Mouse (Mus musculus): ENCODE results near the gene Fkbpl. TPM values are rescaled to one million over a fixed set of nuclear protein-coding genes. Genes with fewer than 3 reads are reported as not detected.

Fkbpl gene
- polyA plus RNA-seq, 1 experiment = 1.4 TPM

- peaks cover 19% of the 10 kb centered on the region for H3K36me3 ChIP-seq (ENCODE audit: control insufficient read depth, insufficient read depth, low read length)
- WGBS = 81% methylated on average over 11 of the region's 11 CpGs
- DNase-seq (ENCODE audit: low read depth in 1 of 2, low spot score in 2 of 2) = no peak
- no peak overlapping the region for H3K27ac ChIP-seq (ENCODE audit: insufficient read depth, low read length)
- H3K27me3 ChIP-seq (ENCODE audit: control insufficient read depth, insufficient read depth, low read length) = no peaks in the 10 kb centered on the region
- no peak overlapping the region for H3K4me3 ChIP-seq (ENCODE audit: extremely low read depth, insufficient read depth, insufficient read length)
- TF ChIP-seq POLR2A (IDR thresholded peaks at IDR 0.05; ENCODE audit: low read depth, low read length) = no peak
- TF ChIP-seq CTCF (IDR thresholded peaks at IDR 0.05; ENCODE audit: extremely low read depth, insufficient read depth, insufficient read length, insufficient replicate concordance) = no peak
- H3K4me1 ChIP-seq (ENCODE audit: control insufficient read depth, insufficient read depth, insufficient read length) = peaks cover 8% of the 10 kb centered on the region; the same call in 1 of the 2 replicates
Observed at GRCm38 (mm10) chr17:34613054-34613645, 31.4 kb upstream of the Fkbpl start.

GRCm38 (mm10) chr17:34613830-34614229, 30.7 kb upstream of the Fkbpl start:
- Histone ChIP-seq H3K4me3 (ENCODE audit: extremely low read depth, insufficient read depth, insufficient read length) (no peak overlapping the region), H3K27ac (ENCODE audit: insufficient read depth, low read length) (no peak overlapping the region), H3K36me3 (ENCODE audit: control insufficient read depth, insufficient read depth, low read length) (peaks cover 19% of the 10 kb centered on the region), H3K4me1 (ENCODE audit: control insufficient read depth, insufficient read depth, insufficient read length) (peaks cover under 1% of the 10 kb centered on the region; the same call in 1 of the 2 replicates), H3K27me3 (ENCODE audit: control insufficient read depth, insufficient read depth, low read length) (no peaks in the 10 kb centered on the region)
- 91% methylated on average over 10 of the region's 10 CpGs for WGBS
- TF ChIP-seq CTCF (IDR thresholded peaks at IDR 0.05; ENCODE audit: extremely low read depth, insufficient read depth, insufficient read length, insufficient replicate concordance) (no peak), POLR2A (IDR thresholded peaks at IDR 0.05; ENCODE audit: low read depth, low read length) (no peak)
- DNase-seq (ENCODE audit: low read depth in 1 of 2, low spot score in 2 of 2) = no peak

- H3K36me3 ChIP-seq (ENCODE audit: control insufficient read depth, insufficient read depth, low read length) = peaks cover 16% of the 10 kb centered on the region
- H3K4me1 ChIP-seq (ENCODE audit: control insufficient read depth, insufficient read depth, insufficient read length) = no peaks in the 10 kb centered on the region
- WGBS = 82% methylated on average over 6 of the region's 6 CpGs
- no peaks in the 10 kb centered on the region for H3K27me3 ChIP-seq (ENCODE audit: control insufficient read depth, insufficient read depth, low read length)
- DNase-seq (ENCODE audit: low read depth in 1 of 2, low spot score in 2 of 2) = no peak
- H3K27ac ChIP-seq (ENCODE audit: insufficient read depth, low read length) = no peak within 1 kb of the TSS
- H3K4me3 ChIP-seq (ENCODE audit: extremely low read depth, insufficient read depth, insufficient read length) = no peak within 1 kb of the TSS
- no peak for TF ChIP-seq POLR2A (IDR thresholded peaks at IDR 0.05; ENCODE audit: low read depth, low read length)
- TF ChIP-seq CTCF (IDR thresholded peaks at IDR 0.05; ENCODE audit: extremely low read depth, insufficient read depth, insufficient read length, insufficient replicate concordance) = no peak
Observed at GRCm38 (mm10) chr17:34615871-34616270, 28.7 kb upstream of the Fkbpl start, which contains the start of gene Egfl8. TSS of gene Egfl8 (minus strand) at chr17:34615971.

- TF ChIP-seq CTCF (IDR thresholded peaks at IDR 0.05; ENCODE audit: extremely low read depth, insufficient read depth, insufficient read length, insufficient replicate concordance) = peak; percentile 69; the same call in 1 of the 2 replicates
- TF ChIP-seq POLR2A (IDR thresholded peaks at IDR 0.05; ENCODE audit: low read depth, low read length) = no peak
- no peak overlapping the region for H3K27ac ChIP-seq (ENCODE audit: insufficient read depth, low read length)
- H3K36me3 ChIP-seq (ENCODE audit: control insufficient read depth, insufficient read depth, low read length) = peaks cover 5% of the 10 kb centered on the region; the same call in 1 of the 2 replicates
- WGBS = 9% methylated on average over 6 of the region's 6 CpGs
- no peaks in the 10 kb centered on the region for H3K27me3 ChIP-seq (ENCODE audit: control insufficient read depth, insufficient read depth, low read length)
- H3K4me1 ChIP-seq (ENCODE audit: control insufficient read depth, insufficient read depth, insufficient read length) = no peaks in the 10 kb centered on the region
- DNase-seq (ENCODE audit: low read depth in 1 of 2, low spot score in 2 of 2) = peak; percentile 61 to 81
- H3K4me3 ChIP-seq (ENCODE audit: extremely low read depth, insufficient read depth, insufficient read length) = no peak overlapping the region
Observed at GRCm38 (mm10) chr17:34618999-34619398, 25.6 kb upstream of the Fkbpl start.

GRCm38 (mm10) chr17:34621006-34621405, 23.6 kb upstream of the Fkbpl start:
- 98% methylated on average over 8 of the region's 8 CpGs for WGBS
- no peak overlapping the region for H3K4me3 ChIP-seq (ENCODE audit: extremely low read depth, insufficient read depth, insufficient read length)
- H3K27me3 ChIP-seq (ENCODE audit: control insufficient read depth, insufficient read depth, low read length) = no peaks in the 10 kb centered on the region
- H3K27ac ChIP-seq (ENCODE audit: insufficient read depth, low read length) = no peak overlapping the region
- H3K36me3 ChIP-seq (ENCODE audit: control insufficient read depth, insufficient read depth, low read length) = peaks cover 3% of the 10 kb centered on the region; the same call in 1 of the 2 replicates
- no peaks in the 10 kb centered on the region for H3K4me1 ChIP-seq (ENCODE audit: control insufficient read depth, insufficient read depth, insufficient read length)
- no peak for DNase-seq (ENCODE audit: low read depth in 1 of 2, low spot score in 2 of 2)
- TF ChIP-seq POLR2A (IDR thresholded peaks at IDR 0.05; ENCODE audit: low read depth, low read length) = no peak
- no peak for TF ChIP-seq CTCF (IDR thresholded peaks at IDR 0.05; ENCODE audit: extremely low read depth, insufficient read depth, insufficient read length, insufficient replicate concordance)

GRCm38 (mm10) chr17:34623161-34623560, 21.4 kb upstream of the Fkbpl start:
- Histone ChIP-seq H3K27me3 (ENCODE audit: control insufficient read depth, insufficient read depth, low read length) (no peaks in the 10 kb centered on the region), H3K36me3 (ENCODE audit: control insufficient read depth, insufficient read depth, low read length) (peaks cover 3% of the 10 kb centered on the region; the same call in 1 of the 2 replicates), H3K4me3 (ENCODE audit: extremely low read depth, insufficient read depth, insufficient read length) (no peak overlapping the region), H3K27ac (ENCODE audit: insufficient read depth, low read length) (no peak overlapping the region), H3K4me1 (ENCODE audit: control insufficient read depth, insufficient read depth, insufficient read length) (peaks cover 4% of the 10 kb centered on the region; the same call in 1 of the 2 replicates)
- WGBS = 89% methylated on average over 9 of the region's 9 CpGs
- no peak for TF ChIP-seq CTCF (IDR thresholded peaks at IDR 0.05; ENCODE audit: extremely low read depth, insufficient read depth, insufficient read length, insufficient replicate concordance)
- no peak for TF ChIP-seq POLR2A (IDR thresholded peaks at IDR 0.05; ENCODE audit: low read depth, low read length)
- no peak for DNase-seq (ENCODE audit: low read depth in 1 of 2, low spot score in 2 of 2)

- DNase-seq (ENCODE audit: low read depth in 1 of 2, low spot score in 2 of 2) = no peak
- Histone ChIP-seq H3K4me1 (ENCODE audit: control insufficient read depth, insufficient read depth, insufficient read length) (peaks cover 4% of the 10 kb centered on the region; the same call in 1 of the 2 replicates), H3K4me3 (ENCODE audit: extremely low read depth, insufficient read depth, insufficient read length) (no peak overlapping the region), H3K27me3 (ENCODE audit: control insufficient read depth, insufficient read depth, low read length) (no peaks in the 10 kb centered on the region), H3K27ac (ENCODE audit: insufficient read depth, low read length) (no peak overlapping the region), H3K36me3 (ENCODE audit: control insufficient read depth, insufficient read depth, low read length) (peaks cover 3% of the 10 kb centered on the region; the same call in 1 of the 2 replicates)
- no peak for TF ChIP-seq POLR2A (IDR thresholded peaks at IDR 0.05; ENCODE audit: low read depth, low read length)
- TF ChIP-seq CTCF (IDR thresholded peaks at IDR 0.05; ENCODE audit: extremely low read depth, insufficient read depth, insufficient read length, insufficient replicate concordance) = no peak
- 92% methylated on average over 3 of the region's 3 CpGs for WGBS
Observed at GRCm38 (mm10) chr17:34624981-34625380, 19.6 kb upstream of the Fkbpl start.

All from spleen, adult 2 months (tissue).